Mouse (Mus musculus) bone marrow, adult 2 months (tissue): Measurements from ENCODE around the gene Bpi.

ENCODE experiments used
- CTCF ChIP-seq: fragments of 200-500 bp; IDR thresholded peaks from 2 replicates; pipeline ENCODE4 v1.5.1; 2011; ENCODE audit warnings: low read length, control low read depth; ENCODE audit not compliant: control insufficient read depth, insufficient read depth
- POLR2A ChIP-seq: fragments of 200-500 bp; IDR thresholded peaks from 2 replicates; pipeline ENCODE4 v1.6.1; 2011; ENCODE audit warnings: low read depth, mild to moderate bottlenecking, control low read depth, low read length, borderline replicate concordance; ENCODE audit not compliant: control insufficient read depth

DNA sequence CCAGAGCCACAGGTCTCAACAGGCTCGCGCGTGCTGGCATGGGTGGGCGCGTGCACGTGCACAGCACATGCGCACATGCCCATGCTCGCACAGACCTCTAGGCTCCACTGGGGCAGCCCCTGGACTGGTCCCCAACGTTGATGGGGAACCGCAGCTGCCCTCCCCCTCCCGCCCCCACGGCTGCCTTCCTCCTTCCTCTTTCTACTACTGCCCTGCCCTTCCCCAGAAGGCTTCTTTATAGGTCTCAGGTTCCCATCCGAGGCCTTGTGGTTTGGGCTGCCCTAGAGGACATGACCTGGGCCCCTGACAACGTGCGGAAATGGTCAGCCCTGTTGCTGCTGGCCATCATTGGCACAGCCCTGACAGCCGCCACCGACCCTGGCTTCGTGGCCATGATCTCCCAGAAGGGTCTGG lies at the start of gene Bpi:
- no peak for TF ChIP-seq CTCF
- no peak for TF ChIP-seq POLR2A
